ENCODE assay signal across 31 mouse cellular contexts in genomic region chr9:62258005-62258404, GRCm38 (mm10). TPM values are rescaled to one million over a fixed set of nuclear protein-coding genes. Genes with fewer than 3 reads are reported as not detected.
DNase-seq lines count a peak whose midpoint lies in the region; ATAC-seq and TF ChIP-seq lines count a peak whose summit lies in the region.
"Had no signal": no experiment of that assay in that cellular context is flagged by ENCODE, and none has a peak within 500 bp of the region (broad histone marks: within the 10 kb centered on the region; RNA-seq: fewer than 3 reads in every experiment).

No protein-coding gene starts in this region.

- no peak for ATAC-seq in midbrain, embryonic 13.5 days
- no peak for ATAC-seq in hindbrain, embryonic 13.5 days (ENCODE audit: low FRiP score)
- ATAC-seq: CD4-positive, CD25-positive, alpha-beta regulatory T cell, adult 4 months; forebrain, embryonic 16.5 days; hindbrain, embryonic 16.5 days; intestine, postnatal 0 days; midbrain, embryonic 16.5 days had no signal

- no peak overlapping the region for H3K9ac ChIP-seq in midbrain, embryonic 13.5 days (replicated peaks)
- no peak overlapping the region for H3K9ac ChIP-seq in hindbrain, embryonic 13.5 days
- H3K9ac ChIP-seq: neural tube, embryonic 15.5 days had no signal

- H3K27ac ChIP-seq in layer of hippocampus, adult 2 months, result peak overlapping the region; percentile 39; the same call in 1 of the 2 replicates
- H3K27ac ChIP-seq in midbrain, embryonic 13.5 days, result no peak overlapping the region
- no peak overlapping the region for H3K27ac ChIP-seq in hindbrain, embryonic 13.5 days
- H3K27ac ChIP-seq: neural tube, embryonic 15.5 days; stomach, postnatal 0 days had no signal

- H3K4me3 ChIP-seq in layer of hippocampus, adult 2 months, result no peak overlapping the region
- no peak overlapping the region for H3K4me3 ChIP-seq in midbrain, embryonic 13.5 days (replicated peaks)
- H3K4me3 ChIP-seq in hindbrain, embryonic 13.5 days, result no peak overlapping the region
- H3K4me3 ChIP-seq: megakaryocyte, embryonic 14.5 days; neural tube, embryonic 15.5 days had no signal

- H3K27me3 ChIP-seq in midbrain, embryonic 13.5 days, result no peaks in the 10 kb centered on the region
- H3K27me3 ChIP-seq in hindbrain, embryonic 13.5 days, result no peaks in the 10 kb centered on the region
- H3K27me3 ChIP-seq: neural tube, embryonic 15.5 days had no signal

- peaks cover 10% of the 10 kb centered on the region for H3K4me1 ChIP-seq in midbrain, embryonic 13.5 days (replicated peaks)
- peaks cover 9% of the 10 kb centered on the region for H3K4me1 ChIP-seq in hindbrain, embryonic 13.5 days (replicated peaks)
- H3K4me1 ChIP-seq: megakaryocyte, embryonic 14.5 days had no signal

- no peak overlapping the region for H3K4me2 ChIP-seq in midbrain, embryonic 13.5 days (replicated peaks)
- H3K4me2 ChIP-seq in hindbrain, embryonic 13.5 days, result no peak overlapping the region
- H3K4me2 ChIP-seq: heart, embryonic 11.5 days; neural tube, embryonic 15.5 days had no signal

- H3K9me3 ChIP-seq in midbrain, embryonic 13.5 days, result peaks cover 3% of the 10 kb centered on the region; the same call in 1 of the 2 replicates
- 0 out of 2 replicates have a peak, but pooled peaks cover 2% of the 10 kb centered on the region for H3K9me3 ChIP-seq in hindbrain, embryonic 13.5 days
- H3K9me3 ChIP-seq: G1E; neural tube, embryonic 15.5 days had no signal

- TF ChIP-seq CTCF in layer of hippocampus, adult 2 months (conservative IDR thresholded peaks at IDR 0.05), result no peak

- DNase-seq in layer of hippocampus, adult 2 months (ENCODE audit: low spot score in 2 of 2), result no peak
- DNase-seq in layer of hippocampus, adult 9-10 months (ENCODE audit: low spot score), result no peak
- DNase-seq in A20 (ENCODE audit: low read depth, low spot score), result peak; percentile 78
- peak; percentile 10 to 21 for DNase-seq in B cell, adult 2 months
- DNase-seq in adrenal gland, postnatal 25 days, result peak; percentile 41
- no peak for DNase-seq in heart, postnatal 14 days
- DNase-seq: cerebellum, adult 18-20 months; cerebellum, postnatal 25 days; embryo, embryonic 11 days; heart, postnatal 10 days; kidney, postnatal 14 days; left cerebral cortex, postnatal 4 days; liver; retina, postnatal 1 day had no signal

- intact Hi-C loops in heart, postnatal 14 days (cut with DNase I), result no loop called here

- H3K36me3 ChIP-seq in midbrain, embryonic 13.5 days, result no peaks in the 10 kb centered on the region
- no peaks in the 10 kb centered on the region for H3K36me3 ChIP-seq in hindbrain, embryonic 13.5 days
- H3K36me3 ChIP-seq: G1E; neural tube, embryonic 15.5 days had no signal

- 84% methylated on average over 11 of the region's 11 CpGs for WGBS in midbrain, embryonic 13.5 days
- 85% methylated on average over 11 of the region's 11 CpGs for WGBS in hindbrain, embryonic 13.5 days

RNA-seq across cellular contexts. Expression of gene Spesp1, which starts 24.0 kb away (rescaled TPM):
- under 1 TPM; 0.22 to 0.31 TPM for total RNA-seq in layer of hippocampus, adult 2 months (2021)
- not detected in 2 replicates for total RNA-seq in adrenal gland, postnatal 25 days (2021)
- not detected for total RNA-seq in heart, postnatal 14 days (2021)
- 0.05 TPM in 1 of 2 replicates, not detected in the other for polyA plus RNA-seq in midbrain, embryonic 13.5 days (2015; fragmentation: Nextera tagmentation; extraction: Ambion mirVana)
- polyA plus RNA-seq in hindbrain, embryonic 13.5 days (2015; fragmentation: Nextera tagmentation; extraction: Ambion mirVana), result not detected in 2 replicates
- total RNA-seq: gastrocnemius, postnatal 4 days; heart, postnatal 10 days; left cerebral cortex, postnatal 4 days had no signal
- polyA plus RNA-seq: CD4-positive, CD25-positive, alpha-beta regulatory T cell, adult 4 months; embryonic facial prominence, embryonic 14.5 days; forebrain, embryonic 16.5 days; G1E; heart, embryonic 11.5 days; hindbrain, embryonic 16.5 days; intestine, postnatal 0 days; liver, embryonic 16.5 days; midbrain, embryonic 16.5 days; neural tube, embryonic 15.5 days; stomach, postnatal 0 days; thymus, postnatal 0 days; urinary bladder, adult 2 months had no signal

Comparison
In these comparisons a context has a peak if more than half of its experiments do, and no peak if none do; other contexts are left out.
1. DNase-seq: peak in A20 (single experiment), B cell, adult 2 months (2 of 2) and adrenal gland, postnatal 25 days (single experiment); none in layer of hippocampus, adult 2 months (0 of 2), layer of hippocampus, adult 9-10 months (single experiment) and heart, postnatal 14 days (0 of 2).